Comparison of ENCODE assay signal across 11 mouse cellular contexts in the genomic region with DNA sequence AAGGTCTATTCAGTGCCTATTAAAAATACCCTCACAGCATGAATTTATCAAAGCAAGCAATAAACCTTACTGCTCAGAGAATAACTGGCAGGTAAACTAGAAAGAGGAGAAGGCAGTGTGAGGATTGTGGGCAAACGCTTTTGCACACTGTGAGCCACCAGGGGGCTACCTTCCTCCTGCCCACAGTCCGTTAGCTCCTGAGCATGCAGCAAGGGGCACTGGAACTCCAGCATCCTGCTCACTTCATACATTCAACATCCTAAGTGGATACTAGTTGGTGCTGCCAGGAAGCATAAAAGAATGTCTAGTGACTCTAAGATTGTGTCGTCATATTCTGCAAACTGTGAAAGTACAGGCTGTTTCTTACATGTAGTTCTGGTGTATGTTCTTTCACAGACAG.
DNase-seq lines count a peak whose midpoint lies in the region; ATAC-seq and TF ChIP-seq lines count a peak whose summit lies in the region.
"Had no signal": no experiment of that assay in that cellular context is flagged by ENCODE, and none has a peak within 500 bp of the region (broad histone marks: within the 10 kb centered on the region; RNA-seq: fewer than 3 reads in every experiment).

No protein-coding gene starts in this region.

- TF ChIP-seq CTCF in spleen, adult 2 months (IDR thresholded peaks at IDR 0.05; ENCODE audit: extremely low read depth, insufficient read depth, insufficient read length, insufficient replicate concordance) = peak; percentile 60; the same call in 1 of the 2 replicates
- TF ChIP-seq CTCF in embryonic fibroblast, embryonic 13.5 days (IDR thresholded peaks at IDR 0.05; ENCODE audit: borderline replicate concordance, insufficient read depth, low read length) = peak; percentile 79; the same call in 1 of the 2 replicates

- no peak overlapping the region for H3K4me2 ChIP-seq in hindbrain, embryonic 11.5 days (replicated peaks; ENCODE audit: low read depth, low read length)
- H3K4me2 ChIP-seq: heart, embryonic 15.5 days had no signal

- DNase-seq in hindbrain, embryonic 11.5 days (ENCODE audit: low spot score) = peak; percentile 38
- DNase-seq in hindbrain, embryonic 10.5 days (ENCODE audit: low spot score) = no peak
- no peak for DNase-seq in spleen, adult 2 months (ENCODE audit: low read depth in 1 of 2, low spot score in 2 of 2)
- no peak for DNase-seq in spleen, postnatal 4 days (ENCODE audit: low spot score in 2 of 2)
- peak; percentile 47 for DNase-seq in thymus, postnatal 14 days
- DNase-seq in heart, adult 11 months = no peak
- DNase-seq in heart, adult 8-10 months (ENCODE audit: low spot score) = no peak
- DNase-seq: cerebellum, postnatal 14 days had no signal

- 62% methylated on average over 3 of the region's 3 CpGs for WGBS in hindbrain, embryonic 11.5 days
- WGBS in hindbrain, embryonic 10.5 days = 74% methylated on average over 3 of the region's 3 CpGs
- WGBS in spleen, adult 2 months = 81% methylated on average over 3 of the region's 3 CpGs

- no peak for ATAC-seq in hindbrain, embryonic 11.5 days (ENCODE audit: low FRiP score)

- no peak for TF ChIP-seq POLR2A in spleen, adult 2 months (IDR thresholded peaks at IDR 0.05; ENCODE audit: low read depth, low read length)
- TF ChIP-seq POLR2A in embryonic fibroblast, embryonic 13.5 days (IDR thresholded peaks at IDR 0.05; ENCODE audit: low read depth, low read length) = no peak

- H3K27ac ChIP-seq in hindbrain, embryonic 11.5 days (ENCODE audit: low read depth, low read length) = no peak overlapping the region
- H3K27ac ChIP-seq in hindbrain, embryonic 10.5 days = no peak overlapping the region
- no peak overlapping the region for H3K27ac ChIP-seq in spleen, adult 2 months (ENCODE audit: insufficient read depth, low read length)
- no peak overlapping the region for H3K27ac ChIP-seq in embryonic fibroblast, embryonic 13.5 days (ENCODE audit: insufficient read depth, low read length)
- H3K27ac ChIP-seq: heart, embryonic 15.5 days had no signal

- H3K9me3 ChIP-seq in hindbrain, embryonic 11.5 days (ENCODE audit: control insufficient read depth, low read length) = no peaks in the 10 kb centered on the region
- no peaks in the 10 kb centered on the region for H3K9me3 ChIP-seq in hindbrain, embryonic 10.5 days
- H3K9me3 ChIP-seq: heart, embryonic 15.5 days had no signal

- H3K9ac ChIP-seq in hindbrain, embryonic 11.5 days (ENCODE audit: low read depth, low read length) = no peak overlapping the region
- H3K9ac ChIP-seq: heart, embryonic 15.5 days had no signal

- no peak overlapping the region for H3K4me3 ChIP-seq in hindbrain, embryonic 11.5 days (ENCODE audit: low read depth, low read length)
- H3K4me3 ChIP-seq in hindbrain, embryonic 10.5 days = no peak overlapping the region
- no peak overlapping the region for H3K4me3 ChIP-seq in spleen, adult 2 months (ENCODE audit: extremely low read depth, insufficient read depth, insufficient read length)
- H3K4me3 ChIP-seq in embryonic fibroblast, embryonic 13.5 days (ENCODE audit: insufficient read depth, low read length) = no peak overlapping the region
- H3K4me3 ChIP-seq: heart, embryonic 15.5 days; myocyte had no signal

- H3K27me3 ChIP-seq in hindbrain, embryonic 11.5 days (ENCODE audit: control insufficient read depth, insufficient read depth, low read length) = no peaks in the 10 kb centered on the region
- no peaks in the 10 kb centered on the region for H3K27me3 ChIP-seq in hindbrain, embryonic 10.5 days (ENCODE audit: insufficient read depth, poor library complexity, severe bottlenecking)
- no peaks in the 10 kb centered on the region for H3K27me3 ChIP-seq in spleen, adult 2 months (ENCODE audit: control insufficient read depth, insufficient read depth, low read length)
- H3K27me3 ChIP-seq: heart, embryonic 15.5 days had no signal

- no peaks in the 10 kb centered on the region for H3K4me1 ChIP-seq in hindbrain, embryonic 11.5 days (replicated peaks; ENCODE audit: control insufficient read depth, insufficient read depth, low read length)
- peaks cover 30% of the 10 kb centered on the region for H3K4me1 ChIP-seq in hindbrain, embryonic 10.5 days (replicated peaks)
- peaks cover 9% of the 10 kb centered on the region for H3K4me1 ChIP-seq in spleen, adult 2 months (ENCODE audit: control insufficient read depth, insufficient read depth, insufficient read length)
- H3K4me1 ChIP-seq in embryonic fibroblast, embryonic 13.5 days (ENCODE audit: control insufficient read depth, insufficient read depth, low read length) = no peaks in the 10 kb centered on the region
- H3K4me1 ChIP-seq: heart, embryonic 15.5 days had no signal

- H3K36me3 ChIP-seq in hindbrain, embryonic 11.5 days (ENCODE audit: control insufficient read depth, insufficient read depth, low read length) = no peaks in the 10 kb centered on the region
- no peaks in the 10 kb centered on the region for H3K36me3 ChIP-seq in hindbrain, embryonic 10.5 days
- no peaks in the 10 kb centered on the region for H3K36me3 ChIP-seq in spleen, adult 2 months (ENCODE audit: control insufficient read depth, insufficient read depth, low read length)

Comparison
In these comparisons a context has a peak if more than half of its experiments do, and no peak if none do; other contexts are left out.
1. DNase-seq: peak in hindbrain, embryonic 11.5 days (single experiment) and thymus, postnatal 14 days (single experiment); none in hindbrain, embryonic 10.5 days (single experiment), spleen, adult 2 months (0 of 2), spleen, postnatal 4 days (0 of 2), heart, adult 11 months (single experiment) and heart, adult 8-10 months (single experiment).